Mouse (Mus musculus) hindbrain, embryonic 12.5 days (tissue): ENCODE results near the gene Lefty1. TPM values are rescaled to one million over a fixed set of nuclear protein-coding genes. Genes with fewer than 3 reads are reported as not detected.
A peak's percentile ranks its signal among the peaks of the same experiment; 100 is the strongest.

Experiments
- ATAC-seq: fragments of 200-750 bp; cut with Nextera tagmentation; 2 replicates; pipeline ENCODE4 v1.8.0; 2017; ENCODE audit warnings: moderate TSS enrichment; ENCODE audit not compliant: low FRiP score
- H3K27ac ChIP-seq: fragments of 300-500 bp; sonication (generic); 2 replicates; pipeline ENCODE4 v1.5.1; 2016; ENCODE audit warnings: mild to moderate bottlenecking
- H3K27me3 ChIP-seq: fragments of 300-500 bp; sonication (generic); 2 replicates; pipeline ENCODE4 v1.6.1; 2016; ENCODE audit warnings: mild to moderate bottlenecking
- H3K36me3 ChIP-seq: fragments of 300-500 bp; sonication (generic); 2 replicates; pipeline ENCODE4 v1.6.1; 2016; ENCODE audit warnings: mild to moderate bottlenecking
- H3K4me1 ChIP-seq: fragments of 300-500 bp; sonication (generic); 2 replicates; pipeline ENCODE4 v1.6.1; 2016
- H3K4me2 ChIP-seq: fragments of 300-500 bp; sonication (generic); replicated peaks from 2 replicates; pipeline ENCODE4 v1.6.1; 2016; ENCODE audit warnings: mild to moderate bottlenecking
- H3K4me3 ChIP-seq: fragments of 300-500 bp; sonication (generic); 2 replicates; pipeline ENCODE4 v1.5.1; 2016; ENCODE audit warnings: mild to moderate bottlenecking
- H3K9ac ChIP-seq: fragments of 300-500 bp; sonication (generic); 2 replicates; pipeline ENCODE4 v1.6.1; 2016; ENCODE audit warnings: mild to moderate bottlenecking, moderate library complexity
- H3K9me3 ChIP-seq: fragments of 300-500 bp; sonication (generic); replicated peaks from 2 replicates; pipeline ENCODE4 v1.6.1; 2016; ENCODE audit warnings: mild to moderate bottlenecking
- WGBS: fragments of 180-500 bp; shearing (Covaris S2); methylation state at CpG from one replicate; pipeline ENCODE4 v1.1.7; 2016; 5-methylcytosine and 5-hydroxymethylcytosine counted together
- polyA plus RNA-seq: library from polyadenylated mRNA; unstranded; fragments of >200 nt; fragmentation: Nextera tagmentation; extraction: Ambion mirVana; gene quantifications from 2 replicates; pipeline ENCODE4 v1.2.1, GENCODE M21; 2016

Lefty1 gene
- polyA plus RNA-seq, 1 experiment from 2014 or later, result 0.46 TPM

GRCm38 (mm10) chr1:180943896-180944295, 9.1 kb downstream of the Lefty1 start:
- H3K27ac ChIP-seq, result no peak overlapping the region
- H3K36me3 ChIP-seq, result no peaks in the 10 kb centered on the region
- H3K9me3 ChIP-seq, result no peaks in the 10 kb centered on the region
- no peak overlapping the region for H3K9ac ChIP-seq
- WGBS, result 86% methylated on average over 1 of the region's 1 CpGs
- no peak overlapping the region for H3K4me3 ChIP-seq
- no peak overlapping the region for H3K4me2 ChIP-seq
- no peak for ATAC-seq
- peaks cover 25% of the 10 kb centered on the region for H3K4me1 ChIP-seq
- peaks cover 55% of the 10 kb centered on the region for H3K27me3 ChIP-seq

DNA sequence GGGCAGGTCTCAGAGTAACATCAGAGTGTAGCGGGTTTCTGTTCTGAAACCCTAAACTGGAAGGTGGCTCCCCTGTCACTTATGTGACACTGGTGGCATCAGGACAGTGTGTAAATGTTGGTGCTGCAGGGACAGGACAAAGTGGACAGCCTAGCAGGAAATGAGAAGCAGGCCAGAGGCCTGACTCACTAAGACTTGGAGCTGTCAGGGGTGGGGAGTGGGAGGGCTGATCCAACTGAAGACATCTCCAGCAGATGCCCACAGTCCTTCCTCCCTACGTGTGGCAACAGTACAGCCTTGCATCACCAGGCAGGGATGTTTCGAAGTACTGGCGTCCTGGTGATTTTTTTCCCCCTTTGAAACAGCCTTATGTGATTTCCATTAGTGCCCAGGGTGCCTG, 9.7 kb downstream of the Lefty1 start:
- H3K27me3 ChIP-seq, result peaks cover 55% of the 10 kb centered on the region
- H3K27ac ChIP-seq, result no peak overlapping the region
- no peak overlapping the region for H3K9ac ChIP-seq
- 81% methylated on average over 4 of the region's 4 CpGs for WGBS
- no peak overlapping the region for H3K4me3 ChIP-seq
- no peaks in the 10 kb centered on the region for H3K36me3 ChIP-seq
- no peak for ATAC-seq
- peaks cover 25% of the 10 kb centered on the region for H3K4me1 ChIP-seq
- H3K4me2 ChIP-seq, result no peak overlapping the region
- H3K9me3 ChIP-seq, result no peaks in the 10 kb centered on the region

- H3K9ac ChIP-seq, result no peak overlapping the region
These were observed 10.5 kb downstream of the Lefty1 start for GRCm38 (mm10) chr1:180945001-180945980.

GRCm38 (mm10) chr1:180946448-180946847, 11.6 kb downstream of the Lefty1 start:
- Histone ChIP-seq H3K9me3 (no peaks in the 10 kb centered on the region), H3K36me3 (no peaks in the 10 kb centered on the region), H3K27ac (no peak overlapping the region), H3K4me2 (no peak overlapping the region), H3K4me1 (peaks cover 23% of the 10 kb centered on the region), H3K4me3 (no peak overlapping the region), H3K9ac (no peak overlapping the region), H3K27me3 (peaks cover 38% of the 10 kb centered on the region)
- 87% methylated on average over 6 of the region's 6 CpGs for WGBS
- no peak for ATAC-seq

More at GRCm38 (mm10) chr1:180945001-180945980, 10.5 kb downstream of the Lefty1 start:
- Histone ChIP-seq H3K27me3 (peaks cover 50% of the 10 kb centered on the region), H3K4me2 (peak overlapping the region; percentile 15; the same call in 1 of the 2 replicates), H3K36me3 (no peaks in the 10 kb centered on the region), H3K27ac (no peak overlapping the region), H3K4me3 (no peak overlapping the region), H3K4me1 (peaks cover 25% of the 10 kb centered on the region), H3K9me3 (no peaks in the 10 kb centered on the region)
- ATAC-seq, result peak; percentile 59; the same call in 1 of the 2 replicates
- WGBS, result 29% methylated on average over 20 of the region's 20 CpGs

DNA sequence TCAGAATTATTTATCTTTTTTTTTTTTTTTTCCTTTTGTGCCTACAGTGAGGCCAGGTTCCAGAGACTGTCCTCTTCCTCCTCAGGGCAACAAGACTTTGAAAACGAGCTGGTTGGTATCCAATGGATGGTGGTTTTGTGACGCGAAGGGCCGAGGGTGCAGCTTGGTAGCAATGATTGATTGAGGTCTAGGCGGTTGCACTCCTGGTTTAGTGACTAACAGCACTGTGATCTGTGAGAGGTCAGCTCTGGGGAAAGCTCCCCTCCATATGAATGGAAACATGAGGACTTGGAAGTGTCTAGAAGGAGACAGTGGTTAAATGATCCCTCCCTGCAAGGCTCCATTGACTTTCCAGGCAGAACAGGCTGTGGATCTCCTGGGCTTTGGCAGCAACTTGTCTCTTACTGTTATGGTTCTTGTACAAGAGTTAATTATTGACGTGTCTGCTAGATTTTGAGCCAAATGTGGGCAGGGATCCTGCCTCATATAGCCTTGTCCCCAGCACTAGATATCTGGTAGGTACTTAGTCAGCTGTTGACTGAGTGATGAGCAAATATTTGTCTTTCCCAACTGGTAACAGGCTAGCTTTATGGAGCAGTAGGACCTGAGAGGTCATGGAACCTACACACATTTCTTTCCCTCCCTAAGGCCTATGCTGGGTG, 17.4 kb downstream of the Lefty1 start:
- H3K4me1 ChIP-seq, result no peaks in the 10 kb centered on the region
- no peak overlapping the region for H3K27ac ChIP-seq
- no peaks in the 10 kb centered on the region for H3K27me3 ChIP-seq
- ATAC-seq, result no peak
- H3K9me3 ChIP-seq, result no peaks in the 10 kb centered on the region
- H3K4me2 ChIP-seq, result no peak overlapping the region
- H3K36me3 ChIP-seq, result no peaks in the 10 kb centered on the region
- no peak overlapping the region for H3K4me3 ChIP-seq
- H3K9ac ChIP-seq, result no peak overlapping the region
- 83% methylated on average over 6 of the region's 6 CpGs for WGBS

GRCm38 (mm10) chr1:180952808-180953207, 18.0 kb downstream of the Lefty1 start:
- H3K4me1 ChIP-seq, result no peaks in the 10 kb centered on the region
- H3K9ac ChIP-seq, result no peak overlapping the region
- H3K4me3 ChIP-seq, result no peak overlapping the region
- H3K27me3 ChIP-seq, result no peaks in the 10 kb centered on the region
- ATAC-seq, result no peak
- H3K4me2 ChIP-seq, result no peak overlapping the region
- 89% methylated on average over 5 of the region's 5 CpGs for WGBS
- no peaks in the 10 kb centered on the region for H3K36me3 ChIP-seq
- H3K27ac ChIP-seq, result no peak overlapping the region
- H3K9me3 ChIP-seq, result no peaks in the 10 kb centered on the region

DNA sequence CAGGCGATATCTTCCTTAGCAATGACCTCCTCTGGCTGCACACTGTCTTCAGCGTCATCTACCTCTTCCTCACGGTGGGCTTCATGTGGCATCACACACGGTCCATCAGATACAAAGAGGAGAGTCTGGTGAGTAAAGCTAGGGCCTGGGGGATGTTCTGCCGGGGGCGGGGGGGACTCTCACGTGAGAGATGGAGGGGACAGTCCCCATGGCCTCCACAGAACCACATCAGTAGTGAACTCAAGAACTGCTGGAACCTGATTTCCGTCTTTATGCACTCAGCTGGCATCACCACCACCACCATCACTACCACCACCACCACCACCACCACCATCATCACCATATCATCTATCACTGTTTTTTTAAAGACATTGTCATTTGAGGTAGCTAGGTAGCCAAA, 21.6 kb downstream of the Lefty1 start:
- no peak overlapping the region for H3K4me3 ChIP-seq
- no peak overlapping the region for H3K4me2 ChIP-seq
- no peak for ATAC-seq
- H3K4me1 ChIP-seq, result no peaks in the 10 kb centered on the region
- WGBS, result 95% methylated on average over 8 of the region's 8 CpGs
- H3K27ac ChIP-seq, result no peak overlapping the region
- no peaks in the 10 kb centered on the region for H3K36me3 ChIP-seq
- no peaks in the 10 kb centered on the region for H3K9me3 ChIP-seq
- no peaks in the 10 kb centered on the region for H3K27me3 ChIP-seq
- no peak overlapping the region for H3K9ac ChIP-seq

- no peaks in the 10 kb centered on the region for H3K4me1 ChIP-seq
- no peaks in the 10 kb centered on the region for H3K36me3 ChIP-seq
- ATAC-seq, result no peak
- H3K4me3 ChIP-seq, result no peak overlapping the region
- H3K9ac ChIP-seq, result no peak overlapping the region
- WGBS, result 85% methylated on average over 8 of the region's 8 CpGs
- H3K4me2 ChIP-seq, result no peak overlapping the region
- no peaks in the 10 kb centered on the region for H3K9me3 ChIP-seq
- H3K27ac ChIP-seq, result no peak overlapping the region
- H3K27me3 ChIP-seq, result no peaks in the 10 kb centered on the region
These were observed 22.2 kb downstream of the Lefty1 start for GRCm38 (mm10) chr1:180956973-180957381.

DNA sequence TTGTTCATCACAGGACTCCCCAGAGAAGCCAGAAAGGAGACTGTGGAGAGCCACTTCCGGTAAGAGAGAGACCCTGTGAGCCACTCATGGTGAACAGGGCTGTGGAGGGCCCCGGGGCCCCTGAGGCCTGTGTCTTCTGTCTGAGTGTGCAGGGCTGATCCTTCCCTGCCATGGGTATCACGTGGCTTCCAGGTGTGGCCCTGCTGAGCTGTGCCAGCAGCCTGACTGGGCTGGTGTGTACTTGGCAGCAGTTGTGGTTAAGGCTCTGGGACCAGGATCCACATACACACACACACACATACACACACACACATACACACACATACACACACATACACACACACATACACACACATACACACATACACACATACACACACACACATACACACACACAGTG, 23.2 kb downstream of the Lefty1 start:
- no peak for ATAC-seq
- H3K36me3 ChIP-seq, result no peaks in the 10 kb centered on the region
- no peak overlapping the region for H3K4me3 ChIP-seq
- no peak overlapping the region for H3K4me2 ChIP-seq
- no peak overlapping the region for H3K27ac ChIP-seq
- H3K4me1 ChIP-seq, result no peaks in the 10 kb centered on the region
- no peaks in the 10 kb centered on the region for H3K27me3 ChIP-seq
- no peaks in the 10 kb centered on the region for H3K9me3 ChIP-seq
- 85% methylated on average over 3 of the region's 3 CpGs for WGBS
- H3K9ac ChIP-seq, result no peak overlapping the region

GRCm38 (mm10) chr1:180958797-180959196, 24.0 kb downstream of the Lefty1 start:
- Histone ChIP-seq H3K27me3 (no peaks in the 10 kb centered on the region), H3K9ac (no peak overlapping the region), H3K27ac (no peak overlapping the region), H3K9me3 (no peaks in the 10 kb centered on the region), H3K4me3 (no peak overlapping the region), H3K4me1 (no peaks in the 10 kb centered on the region), H3K4me2 (no peak overlapping the region), H3K36me3 (no peaks in the 10 kb centered on the region)
- 73% methylated on average over 3 of the region's 3 CpGs for WGBS
- ATAC-seq, result no peak

GRCm38 (mm10) chr1:180965786-180966185, 31.0 kb downstream of the Lefty1 start:
- no peak overlapping the region for H3K4me3 ChIP-seq
- H3K9me3 ChIP-seq, result no peaks in the 10 kb centered on the region
- no peak overlapping the region for H3K9ac ChIP-seq
- H3K36me3 ChIP-seq, result no peaks in the 10 kb centered on the region
- ATAC-seq, result no peak
- no peak overlapping the region for H3K27ac ChIP-seq
- no peaks in the 10 kb centered on the region for H3K27me3 ChIP-seq
- 88% methylated on average over 3 of the region's 3 CpGs for WGBS
- no peaks in the 10 kb centered on the region for H3K4me1 ChIP-seq
- H3K4me2 ChIP-seq, result no peak overlapping the region

GRCm38 (mm10) chr1:180966542-180966941, 31.7 kb downstream of the Lefty1 start:
- H3K27ac ChIP-seq, result no peak overlapping the region
- no peaks in the 10 kb centered on the region for H3K27me3 ChIP-seq
- no peak overlapping the region for H3K9ac ChIP-seq
- H3K4me1 ChIP-seq, result no peaks in the 10 kb centered on the region
- WGBS, result 63% methylated on average over 3 of the region's 3 CpGs
- no peak overlapping the region for H3K4me2 ChIP-seq
- H3K9me3 ChIP-seq, result no peaks in the 10 kb centered on the region
- no peak for ATAC-seq
- no peak overlapping the region for H3K4me3 ChIP-seq
- no peaks in the 10 kb centered on the region for H3K36me3 ChIP-seq
